In genomic region chr7:75781948-75782722, GRCm38 (mm10) we compare ENCODE assay signal across 7 mouse cellular contexts.
DNase-seq lines count a peak whose midpoint lies in the region; ATAC-seq lines count a peak whose summit lies in the region.

No protein-coding gene starts in this region.

- peak overlapping the region; percentile 74 for H3K9ac ChIP-seq in embryonic facial prominence, embryonic 11.5 days (replicated peaks; ENCODE audit: low read length)
- H3K9ac ChIP-seq in midbrain, embryonic 13.5 days (replicated peaks), result peak overlapping the region; percentile 53; the same call in 1 of the 2 replicates

- no peaks in the 10 kb centered on the region for H3K27me3 ChIP-seq in embryonic facial prominence, embryonic 11.5 days (ENCODE audit: control insufficient read depth, insufficient read depth, low read length)
- no peaks in the 10 kb centered on the region for H3K27me3 ChIP-seq in limb, embryonic 10.5 days (ENCODE audit: low read depth, poor library complexity, severe bottlenecking)
- H3K27me3 ChIP-seq in midbrain, embryonic 13.5 days, result no peaks in the 10 kb centered on the region

- H3K4me3 ChIP-seq in embryonic facial prominence, embryonic 11.5 days (ENCODE audit: low read depth, low read length), result peak overlapping the region; percentile 57
- H3K4me3 ChIP-seq in limb, embryonic 10.5 days, result peak overlapping the region; percentile 75
- peak overlapping the region; percentile 45 for H3K4me3 ChIP-seq in midbrain, embryonic 13.5 days (replicated peaks)

- no peaks in the 10 kb centered on the region for H3K36me3 ChIP-seq in embryonic facial prominence, embryonic 11.5 days (replicated peaks; ENCODE audit: control insufficient read depth, insufficient read depth, low read depth, low read length)
- peaks cover 34% of the 10 kb centered on the region for H3K36me3 ChIP-seq in limb, embryonic 10.5 days
- no peaks in the 10 kb centered on the region for H3K36me3 ChIP-seq in midbrain, embryonic 13.5 days

- peak; percentile 93 for DNase-seq in adrenal gland, postnatal 14 days
- peak; percentile 96 for DNase-seq in embryonic facial prominence, embryonic 11.5 days (ENCODE audit: low spot score)
- peak; percentile 86 for DNase-seq in kidney, adult 11 months
- peak; percentile 90 for DNase-seq in limb, embryonic 10.5 days (ENCODE audit: low spot score)
- DNase-seq in spleen, adult 12 weeks (ENCODE audit: low spot score), result peak; percentile 79

- no peaks in the 10 kb centered on the region for H3K4me1 ChIP-seq in embryonic facial prominence, embryonic 11.5 days (ENCODE audit: control insufficient read depth, insufficient read depth, low read length)
- H3K4me1 ChIP-seq in limb, embryonic 10.5 days, result peaks cover 26% of the 10 kb centered on the region
- no peaks in the 10 kb centered on the region for H3K4me1 ChIP-seq in midbrain, embryonic 13.5 days (replicated peaks)

- peak; percentile 95 for ATAC-seq in embryonic facial prominence, embryonic 11.5 days (replicated peaks; ENCODE audit: insufficient number of reproducible peaks, low FRiP score, low TSS enrichment, low read depth)
- ATAC-seq in granulocyte monocyte progenitor cell, adult 5-6 weeks (replicated peaks; ENCODE audit: poor library complexity, severe bottlenecking), result peak; percentile 95
- peak; percentile 97 for ATAC-seq in midbrain, embryonic 13.5 days

- peak overlapping the region; percentile 53 for H3K4me2 ChIP-seq in embryonic facial prominence, embryonic 11.5 days (ENCODE audit: low read depth, low read length)
- peak overlapping the region; percentile 65 for H3K4me2 ChIP-seq in midbrain, embryonic 13.5 days (replicated peaks)

- H3K27ac ChIP-seq in embryonic facial prominence, embryonic 11.5 days (replicated peaks; ENCODE audit: low read depth, low read length), result no peak overlapping the region
- peak overlapping the region; percentile 91 for H3K27ac ChIP-seq in limb, embryonic 10.5 days
- H3K27ac ChIP-seq in midbrain, embryonic 13.5 days, result no peak overlapping the region

- H3K9me3 ChIP-seq in embryonic facial prominence, embryonic 11.5 days (replicated peaks; ENCODE audit: control insufficient read depth, low read length), result no peaks in the 10 kb centered on the region
- no peaks in the 10 kb centered on the region for H3K9me3 ChIP-seq in limb, embryonic 10.5 days (replicated peaks)
- no peaks in the 10 kb centered on the region for H3K9me3 ChIP-seq in midbrain, embryonic 13.5 days

- WGBS in embryonic facial prominence, embryonic 11.5 days, result 13% methylated on average over 36 of the region's 36 CpGs
- WGBS in limb, embryonic 10.5 days, result 12% methylated on average over 36 of the region's 36 CpGs
- WGBS in midbrain, embryonic 13.5 days, result 13% methylated on average over 36 of the region's 36 CpGs
